Mouse (Mus musculus) heart, embryonic 14.5 days (tissue): ENCODE data around the gene Fam83f. TPM values are rescaled to one million over a fixed set of nuclear protein-coding genes. Genes with fewer than 3 reads are reported as not detected.

Source experiments
- ATAC-seq: fragments of 200-750 bp; cut with Nextera tagmentation; 2 replicates; pipeline ENCODE4 v1.8.0; 2017; ENCODE audit warnings: low read depth, moderate TSS enrichment; ENCODE audit not compliant: insufficient number of reproducible peaks, insufficient read depth, low FRiP score
- H3K27ac ChIP-seq, 2 experiments: fragments of 200-500 bp in 1 of 2; fragments of 300-500 bp in 1 of 2; sonication (generic) in 1 of 2; replicated peaks in 1 of 2; 2 replicates each; pipeline ENCODE4 v1.5.1; 2012 to 2014; ENCODE audit warnings: low read depth in 2 of 2, low read length in 2 of 2, control low read depth in 1 of 2, mild to moderate bottlenecking in 1 of 2, mixed read lengths in 1 of 2; ENCODE audit not compliant: control insufficient read depth in 1 of 2, insufficient read depth in 1 of 2
- H3K27me3 ChIP-seq: fragments of 300-500 bp; sonication (generic); 2 replicates; pipeline ENCODE4 v1.6.1; 2014; ENCODE audit warnings: mild to moderate bottlenecking, low read length, control low read depth; ENCODE audit not compliant: control insufficient read depth, insufficient read depth
- H3K36me3 ChIP-seq: fragments of 300-500 bp; sonication (generic); 2 replicates; pipeline ENCODE4 v1.6.1; 2014; ENCODE audit warnings: mild to moderate bottlenecking, control low read depth, low read length, mixed read lengths; ENCODE audit not compliant: control insufficient read depth, insufficient read depth
- H3K4me1 ChIP-seq, 2 experiments: fragments of 200-500 bp in 1 of 2; fragments of 300-500 bp in 1 of 2; sonication (generic) in 1 of 2; 2 replicates each; pipeline ENCODE4 v1.6.1; 2012 to 2014; ENCODE audit warnings: low read length in 2 of 2, control low read depth in 1 of 2, mixed read lengths in 1 of 2; ENCODE audit not compliant: control insufficient read depth in 2 of 2, insufficient read depth in 2 of 2
- H3K4me2 ChIP-seq: fragments of 300-500 bp; sonication (generic); 2 replicates; pipeline ENCODE4 v1.6.1; 2014; ENCODE audit warnings: mild to moderate bottlenecking, low read length
- H3K4me3 ChIP-seq, 2 experiments: fragments of 200-500 bp in 1 of 2; fragments of 300-500 bp in 1 of 2; sonication (generic) in 1 of 2; 2 replicates each; pipeline ENCODE4 v1.5.1; 2012 to 2014; ENCODE audit warnings: low read length in 2 of 2, mild to moderate bottlenecking in 2 of 2, control low read depth in 1 of 2, low read depth in 1 of 2, moderate library complexity in 1 of 2; ENCODE audit not compliant: control insufficient read depth in 1 of 2, insufficient read depth in 1 of 2
- H3K9ac ChIP-seq: fragments of 300-500 bp; sonication (generic); 2 replicates; pipeline ENCODE4 v1.6.1; 2014; ENCODE audit warnings: mild to moderate bottlenecking, low read length
- H3K9me3 ChIP-seq: fragments of 300-500 bp; sonication (generic); 2 replicates; pipeline ENCODE4 v1.6.1; 2016; ENCODE audit warnings: low read length, control low read depth; ENCODE audit not compliant: control insufficient read depth
- WGBS: fragments of 180-500 bp; shearing (Covaris S2); extraction: QIAGEN DNeasy Blood & Tissue Kit; methylation state at CpG from one replicate; pipeline ENCODE4 v1.1.7; 2014; 5-methylcytosine and 5-hydroxymethylcytosine counted together
- polyA plus RNA-seq: library from polyadenylated mRNA; unstranded; fragments of >200 nt; fragmentation: Nextera tagmentation; extraction: Ambion mirVana; gene quantifications from 2 replicates; pipeline ENCODE4 v1.2.1, GENCODE M21; 2014

Fam83f gene
- polyA plus RNA-seq, 1 experiment from 2014 or later = 0.07 TPM

DNA sequence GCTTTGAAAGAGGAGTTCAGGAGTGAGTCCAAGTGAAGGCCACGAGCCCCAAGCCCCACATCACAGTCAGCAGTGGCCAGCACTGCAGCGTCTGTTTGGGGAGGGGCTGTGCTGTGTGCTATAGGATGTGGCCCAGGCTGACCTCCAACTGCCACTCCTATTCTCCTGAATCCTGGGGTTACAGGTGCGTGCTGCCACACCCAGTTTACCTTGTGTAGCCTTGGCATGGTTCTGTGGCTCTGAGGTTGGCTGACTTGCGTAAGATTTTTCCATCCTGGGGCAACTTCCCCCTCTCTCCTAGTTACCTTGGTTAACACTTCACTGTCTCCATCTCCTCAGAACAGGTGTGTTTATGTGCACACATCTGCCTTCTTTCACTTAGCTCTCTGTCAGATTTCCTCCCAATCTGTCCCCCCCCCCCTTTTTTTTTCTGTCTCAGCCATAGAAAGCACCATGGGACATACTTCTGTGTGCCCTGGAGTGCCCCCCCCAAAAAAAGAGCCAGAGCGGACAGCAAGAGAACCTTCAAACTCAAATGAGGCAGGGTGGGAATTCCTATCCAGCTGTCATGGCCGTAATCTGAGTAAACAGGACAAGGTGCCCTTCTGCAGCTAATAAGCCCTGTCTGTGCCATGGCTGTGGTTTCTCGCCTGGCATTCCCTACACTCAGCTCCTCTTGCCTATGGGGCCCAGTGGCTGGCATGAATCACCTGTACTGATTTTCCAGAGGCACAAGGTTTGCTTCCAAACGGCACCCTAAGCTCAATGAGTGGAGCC is 30.0 kb downstream of the Fam83f start:
- H3K36me3 ChIP-seq = no peaks in the 10 kb centered on the region
- H3K4me1 ChIP-seq = peaks cover 11 to 12% of the 10 kb centered on the region in 2 experiments
- H3K9ac ChIP-seq = no peak overlapping the region
- no peaks in the 10 kb centered on the region for H3K9me3 ChIP-seq
- no peak overlapping the region for H3K27ac ChIP-seq
- WGBS = 71% methylated on average over 8 of the region's 8 CpGs
- no peak overlapping the region for H3K4me2 ChIP-seq
- H3K27me3 ChIP-seq = no peaks in the 10 kb centered on the region
- H3K4me3 ChIP-seq = no peak overlapping the region
- no peak for ATAC-seq

DNA sequence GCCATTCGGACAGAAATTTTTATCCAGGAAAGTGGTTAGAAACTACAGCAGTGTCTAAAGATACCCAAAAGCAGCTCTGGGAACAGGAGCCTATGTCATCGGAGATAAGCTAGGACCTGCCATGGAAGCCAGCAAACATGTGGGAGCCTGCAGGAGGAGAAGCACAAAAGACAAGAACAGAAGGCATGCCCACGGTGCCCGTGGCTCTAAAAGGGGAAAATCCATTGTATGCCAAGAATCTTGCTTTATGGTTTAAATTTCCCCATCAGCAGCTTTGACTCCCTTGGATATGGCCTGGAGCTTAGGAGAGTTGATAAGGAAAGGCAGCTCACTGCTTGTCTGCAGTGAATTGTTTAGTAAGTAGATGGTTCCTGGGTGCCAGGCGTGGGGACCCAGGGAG is 31.3 kb downstream of the Fam83f start:
- no peak overlapping the region for H3K4me2 ChIP-seq
- no peak overlapping the region for H3K27ac ChIP-seq
- no peaks in the 10 kb centered on the region for H3K9me3 ChIP-seq
- no peak overlapping the region for H3K4me3 ChIP-seq
- H3K4me1 ChIP-seq = peaks cover 20 to 23% of the 10 kb centered on the region in 2 experiments
- H3K9ac ChIP-seq = no peak overlapping the region
- ATAC-seq = no peak
- WGBS = 72% methylated on average over 5 of the region's 5 CpGs
- no peaks in the 10 kb centered on the region for H3K27me3 ChIP-seq
- H3K36me3 ChIP-seq = no peaks in the 10 kb centered on the region

DNA sequence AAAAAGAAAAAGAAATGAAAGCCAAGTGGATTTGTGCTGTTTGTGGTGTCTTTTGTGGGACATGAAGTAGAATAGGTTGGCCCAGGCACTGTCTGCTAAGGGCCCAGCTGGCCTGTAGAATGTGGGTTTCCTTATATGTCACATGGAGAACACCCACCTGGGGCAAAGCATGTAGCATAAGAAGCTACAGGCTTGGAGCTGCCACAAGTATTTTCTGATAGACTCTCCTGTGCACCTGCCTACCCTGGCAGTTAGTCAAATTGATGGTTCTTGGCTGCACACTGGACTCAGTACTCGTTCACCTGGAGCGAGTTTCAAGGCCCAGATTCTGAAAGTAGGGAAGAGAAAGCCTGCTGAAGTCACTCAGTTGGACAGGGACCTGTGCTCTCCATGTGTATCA is 31.8 kb downstream of the Fam83f start:
- Histone ChIP-seq H3K36me3 (no peaks in the 10 kb centered on the region), H3K9me3 (no peaks in the 10 kb centered on the region), H3K9ac (no peak overlapping the region), H3K27me3 (no peaks in the 10 kb centered on the region), H3K4me3 (no peak overlapping the region), H3K27ac (no peak overlapping the region), H3K4me1 (peaks cover 18 to 23% of the 10 kb centered on the region in 2 experiments), H3K4me2 (no peak overlapping the region)
- 82% methylated on average over 2 of the region's 2 CpGs for WGBS
- ATAC-seq = no peak

DNA sequence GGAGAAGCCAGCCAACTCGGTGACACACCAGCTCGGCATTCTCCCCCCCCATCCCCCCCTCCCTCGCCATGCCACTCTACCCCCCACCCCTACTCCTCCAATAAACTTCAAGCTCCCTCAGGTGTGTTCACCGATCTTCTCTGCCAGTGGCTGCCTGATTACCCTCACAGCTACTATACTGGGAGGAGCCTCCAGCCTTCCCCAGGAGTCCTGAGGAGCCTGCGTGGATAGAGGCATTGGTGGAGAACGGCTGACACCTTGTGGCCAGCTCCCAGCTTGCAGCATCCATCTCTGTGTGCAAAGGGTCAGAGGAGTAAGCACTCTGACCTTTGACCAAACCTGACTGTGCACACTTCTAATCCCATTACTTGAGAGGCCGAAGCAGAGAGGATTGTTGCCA is 32.6 kb downstream of the Fam83f start:
- Histone ChIP-seq H3K27me3 (no peaks in the 10 kb centered on the region), H3K4me1 (peaks cover 18 to 23% of the 10 kb centered on the region in 2 experiments), H3K9me3 (no peaks in the 10 kb centered on the region), H3K4me2 (no peak overlapping the region), H3K36me3 (no peaks in the 10 kb centered on the region), H3K27ac (no peak overlapping the region), H3K9ac (no peak overlapping the region), H3K4me3 (no peak overlapping the region)
- WGBS = 6% methylated on average over 7 of the region's 7 CpGs
- peak; percentile 52; the same call in 1 of the 2 replicates for ATAC-seq

DNA sequence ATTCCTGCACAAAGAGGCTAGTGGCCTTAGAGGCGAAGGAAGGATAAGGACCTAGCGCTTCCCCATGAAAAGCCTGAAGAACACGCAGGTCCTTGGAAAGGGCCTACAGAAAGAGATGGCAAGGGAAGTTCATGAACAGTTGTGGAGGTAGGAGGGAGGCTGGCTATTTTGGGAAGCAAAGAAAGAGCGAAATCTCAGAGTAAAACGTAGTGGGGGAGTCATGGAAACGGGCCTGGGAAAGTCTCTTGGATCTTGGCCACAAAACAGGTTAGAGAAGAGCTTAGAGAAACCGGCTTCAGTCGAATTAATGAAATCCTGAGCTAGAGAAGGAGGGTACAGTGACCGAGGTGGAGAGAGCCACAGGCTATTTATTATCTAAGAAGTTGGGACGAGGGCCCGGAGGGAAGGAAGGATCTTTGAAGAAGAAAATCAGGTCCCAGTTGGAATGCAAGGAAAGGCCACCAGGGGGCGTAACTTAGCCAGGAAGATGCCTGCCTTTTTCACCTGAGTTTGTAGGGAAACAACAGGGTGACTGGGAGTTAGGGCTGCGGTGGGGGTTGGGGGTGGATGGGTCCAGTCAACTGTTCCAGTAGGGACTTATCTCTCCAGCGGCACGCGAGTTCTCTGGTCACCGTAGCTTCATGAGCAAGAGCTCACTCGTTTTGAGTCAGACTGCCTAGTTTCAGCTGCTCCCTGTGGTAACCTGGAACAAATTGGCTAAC is 34.3 kb downstream of the Fam83f start:
- 21% methylated on average over 18 of the region's 18 CpGs for WGBS
- Histone ChIP-seq H3K9me3 (no peaks in the 10 kb centered on the region), H3K27me3 (no peaks in the 10 kb centered on the region), H3K4me1 (peaks cover 18 to 32% of the 10 kb centered on the region in 2 experiments), H3K9ac (peak overlapping the region; percentile 38; the same call in 1 of the 2 replicates), H3K27ac (peak overlapping the region in 1 of 2 experiments; percentile 79; a peak in 2 of 4 replicates), H3K36me3 (no peaks in the 10 kb centered on the region), H3K4me2 (peak overlapping the region; percentile 67), H3K4me3 (peak overlapping the region; percentile 15 to 29; a peak in 3 of 4 replicates)
- ATAC-seq = no peak

DNA sequence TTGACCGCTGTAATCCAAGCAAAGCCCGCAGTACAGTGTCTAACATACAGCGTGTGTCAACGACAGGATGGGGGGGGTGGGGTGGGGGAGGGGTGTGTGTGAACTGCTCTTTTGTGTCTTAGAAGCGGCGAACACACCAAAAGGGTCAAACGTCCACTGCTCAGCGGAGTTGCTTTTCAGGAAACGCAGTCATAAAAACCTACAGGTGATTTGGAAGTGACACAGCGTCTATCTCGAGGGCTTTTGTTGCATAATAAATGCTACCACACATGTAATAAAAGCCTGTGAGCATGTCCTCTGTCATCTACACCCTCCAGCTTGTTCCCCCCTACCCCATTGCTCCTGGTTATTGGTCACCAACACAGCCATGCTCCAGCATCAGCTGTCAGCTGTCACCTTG is 34.9 kb downstream of the Fam83f start:
- Histone ChIP-seq H3K27ac (peak overlapping the region; percentile 76 to 79), H3K4me1 (peaks cover 18 to 32% of the 10 kb centered on the region in 2 experiments), H3K4me3 (peak overlapping the region; percentile 15 to 29; a peak in 2 of 4 replicates), H3K9me3 (no peaks in the 10 kb centered on the region), H3K36me3 (no peaks in the 10 kb centered on the region), H3K9ac (peak overlapping the region; percentile 38; the same call in 1 of the 2 replicates), H3K4me2 (peak overlapping the region; percentile 67), H3K27me3 (no peaks in the 10 kb centered on the region)
- WGBS = 28% methylated on average over 11 of the region's 11 CpGs
- no peak for ATAC-seq

DNA sequence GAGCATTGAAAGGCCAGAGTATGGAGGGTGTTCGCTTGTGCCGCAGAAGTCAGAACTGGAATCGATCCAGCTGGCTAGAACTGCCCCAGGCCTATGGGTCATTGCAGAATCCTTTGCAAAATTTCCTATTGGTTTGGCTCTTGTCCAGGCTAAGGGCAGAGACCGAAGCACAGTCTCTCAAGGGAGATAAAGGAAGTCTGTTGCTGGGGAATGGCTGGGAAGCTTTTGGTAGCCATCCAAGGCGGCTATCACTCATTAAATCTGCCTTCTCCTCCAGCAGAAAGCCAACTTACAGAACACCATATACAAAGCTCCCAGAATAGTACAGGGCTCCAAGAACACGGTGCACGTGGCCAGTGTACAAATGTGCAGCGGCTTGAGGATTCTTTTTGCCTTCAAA is 35.4 kb downstream of the Fam83f start:
- Histone ChIP-seq H3K4me2 (peak overlapping the region; percentile 67), H3K27me3 (no peaks in the 10 kb centered on the region), H3K4me1 (peaks cover 18 to 33% of the 10 kb centered on the region in 2 experiments), H3K36me3 (no peaks in the 10 kb centered on the region), H3K27ac (peak overlapping the region; percentile 76 to 79), H3K4me3 (no peak overlapping the region), H3K9ac (no peak overlapping the region), H3K9me3 (no peaks in the 10 kb centered on the region)
- WGBS = 17% methylated on average over 8 of the region's 8 CpGs
- no peak for ATAC-seq
